Mouse (Mus musculus) stomach, embryonic 15.5 days (tissue): Measurements from ENCODE around the gene Chd1. TPM values are rescaled to one million over a fixed set of nuclear protein-coding genes. Genes with fewer than 3 reads are reported as not detected.
"Not testable (repeated sequence)": the region's sequence is repeated elsewhere in the genome, so short reads cannot be mapped to it uniquely, and the experiment has no call there.

Source experiments
- ATAC-seq: fragments of 200-750 bp; cut with Nextera tagmentation; 2 replicates; pipeline ENCODE4 v1.8.0; 2017; ENCODE audit warnings: low read depth, moderate number of reproducible peaks, moderate TSS enrichment; ENCODE audit not compliant: insufficient read depth, low FRiP score
- H3K27ac ChIP-seq: fragments of 300-500 bp; sonication (generic); 2 replicates; pipeline ENCODE4 v1.5.1; 2015; ENCODE audit warnings: mild to moderate bottlenecking, inconsistent platforms
- H3K27me3 ChIP-seq: fragments of 300-500 bp; sonication (generic); replicated peaks from 2 replicates; pipeline ENCODE4 v1.6.1; 2015; ENCODE audit warnings: inconsistent platforms
- H3K36me3 ChIP-seq: fragments of 300-500 bp; sonication (generic); 2 replicates; pipeline ENCODE4 v1.6.1; 2015; ENCODE audit warnings: inconsistent platforms
- H3K4me1 ChIP-seq: fragments of 300-500 bp; sonication (generic); 2 replicates; pipeline ENCODE4 v1.6.1; 2015; ENCODE audit warnings: inconsistent platforms
- H3K4me2 ChIP-seq: fragments of 300-500 bp; sonication (generic); 2 replicates; pipeline ENCODE4 v1.6.1; 2015; ENCODE audit warnings: mild to moderate bottlenecking, inconsistent platforms
- H3K4me3 ChIP-seq: fragments of 300-500 bp; sonication (generic); replicated peaks from 2 replicates; pipeline ENCODE4 v1.5.1; 2015; ENCODE audit warnings: inconsistent platforms
- H3K9ac ChIP-seq: fragments of 300-500 bp; sonication (generic); 2 replicates; pipeline ENCODE4 v1.6.1; 2015; ENCODE audit warnings: inconsistent platforms
- H3K9me3 ChIP-seq: fragments of 300-500 bp; sonication (generic); 2 replicates; pipeline ENCODE4 v1.6.1; 2016; ENCODE audit warnings: inconsistent platforms
- WGBS: fragments of 180-500 bp; shearing (Covaris S2); methylation state at CpG from one replicate; pipeline ENCODE4 v1.1.7; 2015; 5-methylcytosine and 5-hydroxymethylcytosine counted together
- polyA plus RNA-seq: library from polyadenylated mRNA; unstranded; fragments of >200 nt; fragmentation: Nextera tagmentation; extraction: Ambion mirVana; gene quantifications from 2 replicates; pipeline ENCODE4 v1.2.1, GENCODE M21; 2015

The Chd1 gene
- polyA plus RNA-seq, 1 experiment from 2014 or later, result 30.0 TPM

GRCm38 (mm10) chr17:15742953-15743352 lies 38.2 kb downstream of the Chd1 start:
- no peaks in the 10 kb centered on the region for H3K27me3 ChIP-seq
- H3K36me3 ChIP-seq, result peaks cover 28% of the 10 kb centered on the region
- no peak overlapping the region for H3K4me2 ChIP-seq
- H3K4me1 ChIP-seq, result no peaks in the 10 kb centered on the region
- H3K27ac ChIP-seq, result no peak overlapping the region
- H3K9ac ChIP-seq, result no peak overlapping the region
- H3K9me3 ChIP-seq, result no peaks in the 10 kb centered on the region
- no peak overlapping the region for H3K4me3 ChIP-seq
- 90% methylated on average over 10 of the region's 10 CpGs for WGBS
- ATAC-seq, result no peak

GRCm38 (mm10) chr17:15743379-15743778 lies 38.6 kb downstream of the Chd1 start:
- Histone ChIP-seq H3K27ac (no peak overlapping the region), H3K36me3 (peaks cover 29% of the 10 kb centered on the region), H3K4me2 (no peak overlapping the region), H3K9me3 (no peaks in the 10 kb centered on the region), H3K27me3 (no peaks in the 10 kb centered on the region), H3K4me3 (no peak overlapping the region), H3K9ac (no peak overlapping the region), H3K4me1 (no peaks in the 10 kb centered on the region)
- 84% methylated on average over 5 of the region's 5 CpGs for WGBS
- ATAC-seq, result no peak

DNA sequence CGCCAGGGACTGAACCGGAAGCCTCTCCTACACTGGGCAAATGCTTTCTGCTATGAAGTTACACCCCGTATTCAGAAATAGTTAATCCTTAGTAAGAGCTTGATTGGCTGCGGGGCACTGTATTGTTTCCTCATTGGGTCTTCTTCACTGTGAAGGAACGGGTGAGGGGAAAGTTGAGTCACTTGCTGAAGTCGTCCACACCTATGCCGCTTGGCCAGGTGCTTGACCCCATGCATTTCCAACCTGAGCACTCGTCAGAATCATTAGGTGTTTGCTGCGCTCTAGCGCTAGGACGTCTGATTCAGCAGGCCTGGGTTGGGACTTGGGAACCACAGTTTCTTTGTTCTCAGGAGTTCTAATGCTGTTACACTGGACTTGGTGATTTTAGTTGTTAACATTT lies 41.9 kb downstream of the Chd1 start:
- H3K9ac ChIP-seq, result no peak overlapping the region
- WGBS, result 81% methylated on average over 11 of the region's 11 CpGs
- H3K4me1 ChIP-seq, result no peaks in the 10 kb centered on the region
- peaks cover 47% of the 10 kb centered on the region for H3K36me3 ChIP-seq
- H3K4me3 ChIP-seq, result no peak overlapping the region
- H3K4me2 ChIP-seq, result no peak overlapping the region
- H3K27ac ChIP-seq, result no peak overlapping the region
- no peaks in the 10 kb centered on the region for H3K27me3 ChIP-seq
- no peak for ATAC-seq
- H3K9me3 ChIP-seq, result no peaks in the 10 kb centered on the region

DNA sequence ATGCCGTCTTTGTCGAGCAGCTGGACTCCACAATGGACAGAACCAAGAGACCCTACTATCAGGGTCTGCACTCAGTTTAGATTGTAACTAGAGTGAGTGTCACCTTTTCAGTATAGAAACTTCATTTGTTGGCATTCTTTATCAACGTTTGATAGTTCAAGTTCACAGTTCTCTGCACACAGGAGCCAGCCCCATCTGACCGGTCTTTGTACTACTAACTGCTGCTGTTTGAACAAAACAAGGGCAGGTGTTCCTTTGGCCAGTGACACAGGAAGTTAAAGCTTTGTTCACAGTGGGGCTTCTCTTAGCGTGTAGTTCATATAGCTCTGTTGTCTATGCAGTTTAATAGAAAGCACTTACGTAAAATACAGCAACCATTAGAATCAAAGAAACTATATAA lies 43.3 kb downstream of the Chd1 start:
- ATAC-seq, result no peak
- Histone ChIP-seq H3K9ac (no peak overlapping the region), H3K27me3 (no peaks in the 10 kb centered on the region), H3K4me2 (no peak overlapping the region), H3K4me3 (no peak overlapping the region), H3K36me3 (peaks cover 38% of the 10 kb centered on the region), H3K27ac (no peak overlapping the region), H3K4me1 (no peaks in the 10 kb centered on the region), H3K9me3 (no peaks in the 10 kb centered on the region)
- WGBS, result 86% methylated on average over 6 of the region's 6 CpGs

- peaks cover 37% of the 10 kb centered on the region for H3K36me3 ChIP-seq
- not testable (repeated sequence) for H3K27me3 ChIP-seq, H3K4me2 ChIP-seq, H3K9me3 ChIP-seq, ATAC-seq, H3K4me1 ChIP-seq, H3K4me3 ChIP-seq, H3K9ac ChIP-seq, H3K27ac ChIP-seq
- WGBS, result 92% methylated on average over 5 of the region's 5 CpGs
These were observed 46.5 kb downstream of the Chd1 start for GRCm38 (mm10) chr17:15751264-15751663.

GRCm38 (mm10) chr17:15761191-15761590 lies 56.4 kb downstream of the Chd1 start:
- no peak overlapping the region for H3K9ac ChIP-seq
- no peak overlapping the region for H3K27ac ChIP-seq
- no peak for ATAC-seq
- H3K4me3 ChIP-seq, result no peak overlapping the region
- H3K36me3 ChIP-seq, result peaks cover 37% of the 10 kb centered on the region
- H3K9me3 ChIP-seq, result no peaks in the 10 kb centered on the region
- H3K4me1 ChIP-seq, result no peaks in the 10 kb centered on the region
- no peaks in the 10 kb centered on the region for H3K27me3 ChIP-seq
- 78% methylated on average over 8 of the region's 8 CpGs for WGBS
- no peak overlapping the region for H3K4me2 ChIP-seq

- H3K27ac ChIP-seq, result no peak overlapping the region
- H3K27me3 ChIP-seq, result no peaks in the 10 kb centered on the region
- peaks cover 14% of the 10 kb centered on the region for H3K36me3 ChIP-seq
- H3K9ac ChIP-seq, result no peak overlapping the region
- no peaks in the 10 kb centered on the region for H3K4me1 ChIP-seq
- H3K9me3 ChIP-seq, result no peaks in the 10 kb centered on the region
- H3K4me3 ChIP-seq, result no peak overlapping the region
- 79% methylated on average over 7 of the region's 7 CpGs for WGBS
- H3K4me2 ChIP-seq, result no peak overlapping the region
- ATAC-seq, result no peak
These were observed 64.4 kb downstream of the Chd1 start for GRCm38 (mm10) chr17:15769081-15769724.

- H3K9ac ChIP-seq, result no peak overlapping the region
- 71% methylated on average over 6 of the region's 6 CpGs for WGBS
- no peaks in the 10 kb centered on the region for H3K9me3 ChIP-seq
- no peaks in the 10 kb centered on the region for H3K27me3 ChIP-seq
- no peaks in the 10 kb centered on the region for H3K4me1 ChIP-seq
- H3K27ac ChIP-seq, result no peak overlapping the region
- H3K4me3 ChIP-seq, result no peak overlapping the region
- H3K4me2 ChIP-seq, result no peak overlapping the region
- ATAC-seq, result no peak
- H3K36me3 ChIP-seq, result peaks cover 7% of the 10 kb centered on the region; the same call in 1 of the 2 replicates
These were observed 69.2 kb downstream of the Chd1 start for GRCm38 (mm10) chr17:15773956-15774355.

- Histone ChIP-seq H3K4me1 (no peaks in the 10 kb centered on the region), H3K4me2 (no peak overlapping the region), H3K9me3 (no peaks in the 10 kb centered on the region), H3K9ac (no peak overlapping the region), H3K27ac (no peak overlapping the region), H3K4me3 (no peak overlapping the region), H3K27me3 (no peaks in the 10 kb centered on the region), H3K36me3 (0 out of 2 replicates have a peak, but pooled peaks cover 7% of the 10 kb centered on the region)
- ATAC-seq, result no peak
- 76% methylated on average over 5 of the region's 5 CpGs for WGBS
These were observed 69.9 kb downstream of the Chd1 start for GRCm38 (mm10) chr17:15774565-15775215.

DNA sequence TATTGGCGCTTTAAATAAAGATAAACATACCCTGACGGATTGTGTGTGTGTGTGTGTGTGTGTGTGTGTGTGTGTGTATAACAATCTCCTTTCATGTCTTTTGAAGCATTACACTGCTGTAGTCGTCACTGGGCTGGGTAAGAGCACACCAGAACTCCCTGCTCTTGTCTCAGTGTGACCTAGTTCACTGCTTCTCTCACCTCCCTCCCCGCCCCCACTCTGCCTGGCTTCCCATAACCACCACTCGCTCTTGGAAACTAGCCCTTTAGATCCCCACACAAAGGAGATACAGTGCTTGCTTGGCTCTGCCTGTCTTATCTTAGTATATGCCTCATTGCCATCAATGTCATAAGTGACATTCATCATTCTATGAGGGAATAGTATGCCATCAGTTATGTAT lies 71.6 kb downstream of the Chd1 start:
- Histone ChIP-seq H3K27me3 (no peaks in the 10 kb centered on the region), H3K9ac (no peak overlapping the region), H3K4me1 (no peaks in the 10 kb centered on the region), H3K9me3 (no peaks in the 10 kb centered on the region), H3K27ac (no peak overlapping the region), H3K4me2 (no peak overlapping the region), H3K4me3 (no peak overlapping the region), H3K36me3 (no peaks in the 10 kb centered on the region)
- 56% methylated on average over 5 of the region's 5 CpGs for WGBS
- ATAC-seq, result no peak

DNA sequence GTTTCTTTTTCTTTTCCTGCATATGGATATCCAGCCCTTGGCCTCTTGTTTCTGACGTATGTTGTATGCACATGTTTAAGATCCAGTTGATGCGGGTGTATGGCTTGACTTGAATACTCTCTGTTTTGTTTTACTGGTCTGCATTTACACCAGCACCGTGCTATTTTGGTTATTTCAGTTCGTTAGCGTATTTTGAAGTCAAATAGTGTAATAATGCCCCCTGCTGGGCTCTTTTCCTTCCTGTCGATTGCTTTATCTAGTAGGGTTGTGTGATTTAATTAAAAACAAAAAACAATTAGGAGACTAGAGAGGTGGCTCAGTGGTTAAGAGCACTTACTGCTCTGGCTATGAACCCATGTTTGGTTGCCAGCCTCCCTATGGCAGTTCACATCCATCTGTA lies 73.2 kb downstream of the Chd1 start:
- no peak overlapping the region for H3K4me3 ChIP-seq
- H3K36me3 ChIP-seq, result no peaks in the 10 kb centered on the region
- H3K27me3 ChIP-seq, result no peaks in the 10 kb centered on the region
- no peak overlapping the region for H3K9ac ChIP-seq
- H3K4me2 ChIP-seq, result no peak overlapping the region
- ATAC-seq, result no peak
- 80% methylated on average over 6 of the region's 6 CpGs for WGBS
- no peaks in the 10 kb centered on the region for H3K9me3 ChIP-seq
- H3K27ac ChIP-seq, result no peak overlapping the region
- no peaks in the 10 kb centered on the region for H3K4me1 ChIP-seq

DNA sequence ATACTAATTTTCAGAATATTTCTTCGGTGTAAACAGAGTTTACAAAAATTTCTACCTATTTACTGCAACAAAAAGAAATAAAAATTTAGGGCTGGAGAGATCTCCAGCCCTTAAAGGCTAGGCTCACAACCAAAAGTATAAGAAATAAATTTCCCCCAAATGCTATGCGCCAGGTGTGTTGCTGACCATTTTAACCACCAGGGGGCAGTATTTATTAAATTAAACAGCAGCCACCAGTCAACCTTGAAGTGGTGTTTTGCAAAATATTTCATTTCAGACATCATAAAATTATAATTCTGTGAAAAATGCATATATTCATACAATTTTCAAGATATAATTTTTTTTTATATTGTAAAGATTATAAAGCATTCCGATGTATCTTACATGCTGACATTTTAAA lies 82.3 kb downstream of the Chd1 start:
- Histone ChIP-seq H3K27ac (no peak overlapping the region), H3K9ac (no peak overlapping the region), H3K9me3 (no peaks in the 10 kb centered on the region), H3K4me3 (no peak overlapping the region), H3K27me3 (no peaks in the 10 kb centered on the region), H3K4me2 (no peak overlapping the region), H3K36me3 (no peaks in the 10 kb centered on the region), H3K4me1 (no peaks in the 10 kb centered on the region)
- ATAC-seq, result no peak
- 35% methylated on average over 3 of the region's 3 CpGs for WGBS
